22 mouse cellular contexts compared by ENCODE assay signal in the genomic region with DNA sequence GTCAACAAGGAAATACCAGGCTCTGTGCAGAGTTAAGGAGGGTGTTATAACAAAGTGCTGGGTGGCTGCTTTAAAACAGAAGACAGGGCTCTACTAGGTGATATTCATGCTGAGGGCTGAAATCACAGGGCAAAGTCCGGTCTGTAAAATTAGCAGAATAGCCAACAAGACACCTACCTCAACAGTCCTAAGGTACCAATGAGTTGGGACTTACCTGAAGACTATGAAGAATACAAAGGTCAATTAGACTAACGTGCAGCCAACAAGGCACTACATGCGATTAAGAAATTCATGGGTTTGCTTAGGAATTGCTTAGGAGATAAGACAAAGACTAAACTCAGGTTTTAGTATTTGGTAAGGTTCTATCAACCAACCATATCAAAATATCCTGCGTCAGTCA. TPM values are rescaled to one million over a fixed set of nuclear protein-coding genes. Genes with fewer than 3 reads are reported as not detected.
"Had no signal": no experiment of that assay in that cellular context is flagged by ENCODE, and none has a peak within 500 bp of the region (broad histone marks: within the 10 kb centered on the region; RNA-seq: fewer than 3 reads in every experiment).

No protein-coding gene starts in this region.

- H3K4me1 ChIP-seq: midbrain, embryonic 10.5 days; midbrain, embryonic 12.5 days; neural tube, embryonic 13.5 days; neural tube, embryonic 15.5 days had no signal

- DNase-seq: lung, adult 18-20 months; lung, embryonic 14.5 days; lung, postnatal 10 days; lung, postnatal 4 days; midbrain, embryonic 14.5 days; retina, postnatal 1 day; right cerebral cortex, adult 18-20 months; right cerebral cortex, postnatal 25 days; right cerebral cortex, postnatal 4 days; thymus, adult 18-20 months; thymus, postnatal 14 days; thymus, postnatal 36 days had no signal

- ATAC-seq: midbrain, embryonic 16.5 days had no signal

- H3K27me3 ChIP-seq: midbrain, embryonic 12.5 days; neural tube, embryonic 13.5 days; neural tube, embryonic 15.5 days had no signal

- H3K9ac ChIP-seq: lung, embryonic 14.5 days; midbrain, embryonic 12.5 days; neural tube, embryonic 13.5 days; neural tube, embryonic 15.5 days had no signal

- H3K36me3 ChIP-seq: neural tube, embryonic 15.5 days had no signal

- H3K4me3 ChIP-seq: midbrain, embryonic 10.5 days; midbrain, embryonic 12.5 days; myocyte; neural tube, embryonic 13.5 days; neural tube, embryonic 15.5 days had no signal

- H3K9me3 ChIP-seq: neural tube, embryonic 13.5 days; neural tube, embryonic 15.5 days had no signal

- H3K4me2 ChIP-seq: lung, embryonic 14.5 days; midbrain, embryonic 12.5 days; neural tube, embryonic 13.5 days; neural tube, embryonic 15.5 days had no signal

- H3K27ac ChIP-seq: midbrain, embryonic 10.5 days; midbrain, embryonic 12.5 days; neural tube, embryonic 13.5 days; neural tube, embryonic 15.5 days had no signal

RNA-seq across cellular contexts. Expression of gene Ccdc153, which starts 31.1 kb away (rescaled TPM):
- polyA plus RNA-seq: liver, embryonic 16.5 days; lung, embryonic 14.5 days; midbrain, embryonic 10.5 days; midbrain, embryonic 12.5 days; midbrain, embryonic 14.5 days; myocyte; neural tube, embryonic 11.5 days; neural tube, embryonic 13.5 days; neural tube, embryonic 15.5 days; spleen, adult 2 months; stomach, embryonic 14.5 days had no signal

RNA-seq across cellular contexts. Expression of gene Pdzd3, which starts 41.9 kb away (rescaled TPM):
- polyA plus RNA-seq: midbrain, embryonic 10.5 days; neural tube, embryonic 11.5 days had no signal
